Mouse (Mus musculus) neural tube, embryonic 14.5 days (tissue): ENCODE measurements around the gene Mettl21c. TPM values are rescaled to one million over a fixed set of nuclear protein-coding genes. Genes with fewer than 3 reads are reported as not detected.
"Not testable (repeated sequence)": the region's sequence is repeated elsewhere in the genome, so short reads cannot be mapped to it uniquely, and the experiment has no call there.

Experiments
- ATAC-seq: fragments of 200-750 bp; cut with Nextera tagmentation; 2 replicates; pipeline ENCODE4 v1.8.0; 2017; ENCODE audit warnings: low read depth, mild to moderate bottlenecking, moderate TSS enrichment, moderate library complexity
- H3K27ac ChIP-seq: fragments of 300-500 bp; sonication (generic); 2 replicates; pipeline ENCODE4 v1.5.1; 2014; ENCODE audit warnings: low read depth, mild to moderate bottlenecking, control low read depth, low read length, moderate library complexity, mixed read lengths
- H3K27me3 ChIP-seq: fragments of 300-500 bp; sonication (generic); 2 replicates; pipeline ENCODE4 v1.6.1; 2014; ENCODE audit warnings: low read length; ENCODE audit not compliant: control insufficient read depth, insufficient read depth
- H3K36me3 ChIP-seq: fragments of 300-500 bp; sonication (generic); 2 replicates; pipeline ENCODE4 v1.6.1; 2014; ENCODE audit warnings: low read length, mixed read lengths; ENCODE audit not compliant: control insufficient read depth, insufficient read depth
- H3K4me1 ChIP-seq: fragments of 300-500 bp; sonication (generic); 2 replicates; pipeline ENCODE4 v1.6.1; 2014; ENCODE audit warnings: low read length; ENCODE audit not compliant: control insufficient read depth, insufficient read depth
- H3K4me2 ChIP-seq: fragments of 300-500 bp; sonication (generic); 2 replicates; pipeline ENCODE4 v1.6.1; 2014; ENCODE audit warnings: mild to moderate bottlenecking, low read depth, low read length, control low read depth
- H3K4me3 ChIP-seq: fragments of 300-500 bp; sonication (generic); 2 replicates; pipeline ENCODE4 v1.5.1; 2014; ENCODE audit warnings: low read depth, low read length, control low read depth, mixed read lengths
- H3K9ac ChIP-seq: fragments of 300-500 bp; sonication (generic); replicated peaks from 2 replicates; pipeline ENCODE4 v1.6.1; 2014; ENCODE audit warnings: low read depth, mild to moderate bottlenecking, control low read depth, low read length, mixed read lengths
- H3K9me3 ChIP-seq: fragments of 300-500 bp; sonication (generic); 2 replicates; pipeline ENCODE4 v1.6.1; 2016; ENCODE audit warnings: low read length; ENCODE audit not compliant: control insufficient read depth
- WGBS: fragments of 180-500 bp; shearing (Covaris S2); extraction: QIAGEN DNeasy Blood & Tissue Kit; methylation state at CpG from one replicate; pipeline ENCODE4 v1.1.7; 2014; 5-methylcytosine and 5-hydroxymethylcytosine counted together
- polyA plus RNA-seq: library from polyadenylated mRNA; unstranded; fragments of >200 nt; fragmentation: Nextera tagmentation; extraction: Ambion mirVana; gene quantifications from 2 replicates; pipeline ENCODE4 v1.2.1, GENCODE M21; 2014

The Mettl21c gene
- 1.7 and 2.1 TPM in 2 replicates for polyA plus RNA-seq

DNA sequence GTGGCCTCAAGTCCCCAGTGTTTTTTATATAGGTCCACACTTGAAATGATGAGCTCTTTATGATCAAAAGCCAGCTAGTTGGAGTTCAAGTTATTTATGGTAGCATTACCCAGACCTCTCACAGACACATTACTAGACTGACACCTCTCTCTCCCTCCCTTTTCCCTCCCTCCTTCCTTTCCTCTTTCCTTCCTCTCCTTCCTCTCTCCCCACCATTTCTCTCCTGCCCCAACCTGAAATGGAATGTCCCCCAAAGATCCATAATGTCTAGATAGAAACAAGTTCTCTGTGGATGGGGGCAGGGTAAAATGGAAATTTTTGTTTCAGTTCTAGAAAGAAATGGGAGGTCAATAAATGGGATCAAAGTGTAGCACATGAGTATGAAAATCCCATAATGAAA, at the start of gene Mettl21c:
Gene Mettl21c, minus strand, starts transcription at position 101 of the 400 bp plus-strand sequence.
- Histone ChIP-seq H3K27me3 (no peaks in the 10 kb centered on the region), H3K36me3 (no peaks in the 10 kb centered on the region), H3K4me1 (no peaks in the 10 kb centered on the region), H3K9ac (no peak within 1 kb of the TSS), H3K4me2 (no peak within 1 kb of the TSS), H3K9me3 (no peaks in the 10 kb centered on the region), H3K4me3 (no peak within 1 kb of the TSS), H3K27ac (no peak within 1 kb of the TSS)
- no peak for ATAC-seq

DNA sequence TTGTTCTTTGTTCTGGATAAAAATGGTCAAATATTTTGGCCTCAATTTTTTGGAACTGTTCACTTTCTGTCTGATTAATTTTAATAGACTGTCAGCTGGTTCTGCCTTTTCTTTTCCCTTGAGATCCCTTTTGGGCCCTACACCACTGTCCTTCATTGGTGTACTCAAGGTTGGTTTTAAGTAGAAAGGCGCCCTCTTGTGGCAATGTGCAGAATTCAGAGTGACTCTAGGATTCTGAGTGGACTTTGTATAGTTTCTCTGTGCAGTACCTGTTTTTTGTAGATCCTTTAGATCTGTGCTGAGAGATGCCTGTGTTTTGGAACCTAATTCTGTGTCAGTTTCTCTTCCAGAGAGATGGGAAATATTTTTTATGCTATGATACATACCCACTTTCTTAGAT, 44.8 kb upstream of the Mettl21c start:
- H3K4me1 ChIP-seq, result no peaks in the 10 kb centered on the region
- H3K36me3 ChIP-seq, result no peaks in the 10 kb centered on the region
- H3K9ac ChIP-seq, result no peak overlapping the region
- H3K27me3 ChIP-seq, result no peaks in the 10 kb centered on the region
- WGBS, result 0% methylated on average over 1 of the region's 1 CpGs
- H3K27ac ChIP-seq, result no peak overlapping the region
- H3K4me3 ChIP-seq, result no peak overlapping the region
- H3K4me2 ChIP-seq, result no peak overlapping the region
- no peaks in the 10 kb centered on the region for H3K9me3 ChIP-seq
- ATAC-seq, result no peak

DNA sequence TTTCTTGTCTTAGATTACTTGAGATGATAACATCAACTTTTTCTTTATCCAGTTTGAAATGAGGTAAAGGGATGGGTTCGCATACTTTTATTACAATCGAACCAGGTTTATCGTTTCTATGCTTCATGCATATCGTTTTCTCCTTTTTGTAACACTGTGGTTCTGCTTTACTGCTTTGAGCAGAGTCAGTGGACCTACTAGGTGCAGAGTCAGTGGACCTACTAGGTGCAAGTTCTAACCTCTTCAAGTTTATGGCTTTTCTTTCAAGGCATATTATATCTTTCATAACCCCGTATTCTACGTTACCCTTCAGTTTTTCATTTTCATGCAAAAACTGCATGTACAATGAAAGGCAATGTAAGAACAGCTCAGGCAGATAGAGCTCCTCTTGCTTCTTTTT, 43.6 kb upstream of the Mettl21c start:
- H3K9me3 ChIP-seq, result no peaks in the 10 kb centered on the region
- H3K4me3 ChIP-seq, result no peak overlapping the region
- no peak for ATAC-seq
- WGBS, result 95% methylated on average over 6 of the region's 6 CpGs
- no peak overlapping the region for H3K9ac ChIP-seq
- no peak overlapping the region for H3K4me2 ChIP-seq
- no peak overlapping the region for H3K27ac ChIP-seq
- H3K27me3 ChIP-seq, result no peaks in the 10 kb centered on the region
- H3K36me3 ChIP-seq, result no peaks in the 10 kb centered on the region
- no peaks in the 10 kb centered on the region for H3K4me1 ChIP-seq

DNA sequence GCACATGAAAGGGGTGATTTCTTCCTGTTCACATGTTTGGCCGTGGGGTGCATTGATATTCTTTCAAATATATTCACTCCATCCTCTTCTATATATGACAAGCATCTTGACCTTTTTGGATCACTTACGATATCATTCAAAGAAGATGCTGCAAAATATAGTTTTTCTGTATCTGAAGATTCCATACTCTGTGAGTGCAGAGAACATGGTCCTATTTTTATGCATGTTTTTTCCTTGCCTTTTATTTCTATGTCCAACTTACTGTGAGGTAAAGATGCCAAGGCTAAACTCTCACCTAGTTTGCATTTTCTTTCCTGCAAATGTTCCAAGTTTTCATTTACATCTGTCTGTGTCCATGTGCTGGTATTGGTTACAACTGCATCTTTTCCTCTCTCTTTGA, 42.0 kb upstream of the Mettl21c start, which contains the start of gene Gm8251:
Gene Gm8251, minus strand, starts transcription at position 101 of the 400 bp plus-strand sequence.
- WGBS, result 94% methylated on average over 2 of the region's 2 CpGs
- H3K9me3 ChIP-seq, result no peaks in the 10 kb centered on the region
- no peak for ATAC-seq
- no peaks in the 10 kb centered on the region for H3K4me1 ChIP-seq
- no peak within 1 kb of the TSS for H3K4me2 ChIP-seq
- no peak within 1 kb of the TSS for H3K4me3 ChIP-seq
- no peak within 1 kb of the TSS for H3K9ac ChIP-seq
- H3K27me3 ChIP-seq, result no peaks in the 10 kb centered on the region
- H3K27ac ChIP-seq, result no peak within 1 kb of the TSS
- H3K36me3 ChIP-seq, result no peaks in the 10 kb centered on the region

DNA sequence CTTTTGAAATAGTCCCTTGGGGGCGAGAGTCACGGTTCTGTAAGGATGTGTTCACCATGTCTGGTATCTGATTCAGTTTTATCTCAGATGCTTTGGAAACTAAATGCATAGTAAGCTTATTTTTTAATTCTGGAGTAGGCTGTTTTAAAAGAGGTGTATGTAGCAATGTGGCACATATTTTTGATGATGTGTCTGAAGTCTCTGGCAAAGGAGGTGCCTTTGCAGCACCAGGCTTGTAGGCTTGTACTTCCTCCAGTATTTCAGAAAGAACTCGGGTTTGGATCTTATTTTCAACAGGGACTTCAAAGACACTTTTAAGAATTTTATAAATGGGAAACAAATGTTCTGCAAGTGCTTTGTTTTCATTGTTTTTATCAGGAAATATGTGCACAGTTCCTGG, 38.0 kb upstream of the Mettl21c start:
- Histone ChIP-seq H3K4me1 (no peaks in the 10 kb centered on the region), H3K36me3 (no peaks in the 10 kb centered on the region), H3K9ac (no peak overlapping the region), H3K4me2 (no peak overlapping the region), H3K4me3 (no peak overlapping the region), H3K9me3 (no peaks in the 10 kb centered on the region), H3K27ac (no peak overlapping the region), H3K27me3 (no peaks in the 10 kb centered on the region)
- 89% methylated on average over 3 of the region's 3 CpGs for WGBS
- ATAC-seq, result no peak

DNA sequence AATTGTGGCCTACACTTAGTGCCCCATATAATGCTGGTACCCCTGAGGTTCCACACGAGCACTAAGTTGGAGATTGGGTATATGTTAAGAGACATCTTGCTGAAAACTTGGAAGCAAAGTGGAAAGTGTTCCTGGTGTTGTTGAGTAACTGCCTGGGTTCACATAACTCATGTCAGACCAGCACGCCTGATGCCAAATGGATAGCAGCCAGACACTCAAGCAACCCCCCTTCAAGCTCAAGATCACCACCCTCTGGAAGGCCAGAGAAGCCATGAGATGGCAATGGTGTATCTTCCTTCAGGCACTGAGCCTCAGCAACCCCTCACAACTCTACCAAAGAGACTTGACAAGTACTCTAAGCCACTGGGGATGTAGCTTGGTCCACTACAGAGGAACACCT, 26.7 kb upstream of the Mettl21c start:
- no peak overlapping the region for H3K4me3 ChIP-seq
- ATAC-seq, result no peak
- H3K4me2 ChIP-seq, result no peak overlapping the region
- H3K36me3 ChIP-seq, result no peaks in the 10 kb centered on the region
- 80% methylated on average over 2 of the region's 2 CpGs for WGBS
- no peaks in the 10 kb centered on the region for H3K4me1 ChIP-seq
- H3K27ac ChIP-seq, result no peak overlapping the region
- H3K9me3 ChIP-seq, result no peaks in the 10 kb centered on the region
- H3K9ac ChIP-seq, result no peak overlapping the region
- H3K27me3 ChIP-seq, result no peaks in the 10 kb centered on the region

DNA sequence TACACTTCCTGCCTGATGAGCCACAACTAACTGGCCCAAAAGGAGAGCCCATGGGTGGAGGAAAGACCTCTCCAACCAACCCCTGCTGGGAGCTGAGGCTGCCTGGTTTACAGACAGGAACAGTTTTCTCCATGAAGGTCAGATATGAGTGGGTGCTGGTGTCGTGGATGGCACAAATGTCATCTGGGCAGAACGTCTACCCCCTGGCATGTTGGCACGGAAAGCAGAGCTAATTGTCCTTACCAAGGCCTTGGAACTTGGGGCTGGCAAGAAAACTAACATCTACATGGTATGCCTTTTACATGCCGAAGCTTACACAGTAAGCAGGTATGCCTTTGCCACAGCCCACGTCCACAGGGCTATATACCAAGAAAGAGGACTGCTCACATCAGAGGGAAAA, 25.9 kb upstream of the Mettl21c start:
- not testable (repeated sequence) for H3K4me3 ChIP-seq, ATAC-seq, H3K27ac ChIP-seq, H3K4me1 ChIP-seq, H3K9me3 ChIP-seq, H3K4me2 ChIP-seq, H3K27me3 ChIP-seq, H3K36me3 ChIP-seq, H3K9ac ChIP-seq
- 83% methylated on average over 5 of the region's 5 CpGs for WGBS

DNA sequence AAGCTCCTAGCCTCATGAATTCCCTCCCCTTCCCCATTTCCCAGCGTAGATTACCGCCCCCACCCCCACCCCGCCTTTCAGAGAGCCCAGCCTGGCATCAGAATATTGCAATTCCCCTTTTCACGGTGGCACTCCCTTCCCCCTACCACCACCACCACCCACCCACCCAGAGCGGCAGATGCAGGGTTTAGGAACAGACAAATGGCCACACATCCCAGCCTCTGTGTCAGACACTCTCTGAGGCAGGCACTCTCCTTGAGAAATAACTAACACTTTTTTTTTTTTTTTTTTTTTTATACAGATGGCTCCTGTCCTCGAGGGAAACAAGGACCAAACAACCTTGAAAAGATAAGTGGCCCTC, 22.7 kb upstream of the Mettl21c start:
- H3K9ac ChIP-seq, result peak overlapping the region; percentile 55
- peak; percentile 80 for ATAC-seq
- peak overlapping the region; percentile 69 for H3K4me2 ChIP-seq
- no peaks in the 10 kb centered on the region for H3K27me3 ChIP-seq
- no peaks in the 10 kb centered on the region for H3K4me1 ChIP-seq
- no peaks in the 10 kb centered on the region for H3K9me3 ChIP-seq
- 1% methylated on average over 6 of the region's 6 CpGs for WGBS
- H3K27ac ChIP-seq, result no peak overlapping the region
- H3K4me3 ChIP-seq, result peak overlapping the region; percentile 33
- no peaks in the 10 kb centered on the region for H3K36me3 ChIP-seq

DNA sequence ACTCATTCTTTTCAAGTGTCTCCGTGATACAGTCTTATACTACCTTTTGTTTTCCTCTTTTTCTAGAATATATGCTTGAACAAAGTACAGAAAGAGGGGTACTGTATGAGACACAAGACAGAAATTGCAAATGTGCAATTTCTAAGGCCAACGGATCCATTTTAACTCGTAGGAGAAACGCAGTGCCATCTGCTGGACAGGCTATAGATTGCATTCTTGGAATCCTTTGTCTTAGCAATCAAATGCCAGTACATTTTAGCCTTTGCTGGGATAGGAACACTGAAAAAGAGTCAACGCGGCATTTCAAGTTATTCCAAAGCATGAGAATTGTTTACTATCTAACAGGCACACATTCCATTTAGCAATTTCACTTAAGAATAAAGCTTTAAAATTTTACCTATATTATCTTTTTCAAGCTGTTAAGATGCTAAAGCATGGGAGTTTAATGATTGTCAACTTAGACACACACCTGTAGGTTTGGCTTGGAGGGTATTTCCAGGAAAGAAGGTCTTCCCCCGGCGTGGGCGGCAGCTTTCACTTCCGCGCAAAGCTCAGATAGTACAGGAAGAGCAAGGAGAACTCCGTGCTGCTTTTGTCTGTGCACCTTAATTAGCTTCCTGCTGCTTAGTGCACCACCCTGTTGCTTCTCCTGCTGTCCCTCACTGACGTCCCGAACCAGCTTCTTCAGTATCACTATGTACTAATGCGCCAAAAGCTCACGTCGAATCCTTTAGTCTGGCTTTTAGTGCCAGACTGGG, 22.1 kb upstream of the Mettl21c start:
- Histone ChIP-seq H3K9ac (peak overlapping the region; percentile 55), H3K27ac (no peak overlapping the region)

More for the DNA sequence above, 22.1 kb upstream of the Mettl21c start:
- H3K36me3 ChIP-seq, result no peaks in the 10 kb centered on the region
- H3K4me1 ChIP-seq, result no peaks in the 10 kb centered on the region
- H3K4me3 ChIP-seq, result peak overlapping the region; percentile 33
- H3K9me3 ChIP-seq, result no peaks in the 10 kb centered on the region
- 2% methylated on average over 17 of the region's 17 CpGs for WGBS
- no peaks in the 10 kb centered on the region for H3K27me3 ChIP-seq
- peak overlapping the region; percentile 69 for H3K4me2 ChIP-seq
- ATAC-seq, result peak; percentile 82
